Mouse (Mus musculus): ENCODE measurements around the gene Aff4.
"Not testable (repeated sequence)": the region's sequence is repeated elsewhere in the genome, so short reads cannot be mapped to it uniquely, and the experiment has no call there.

Aff4 gene

GRCm38 (mm10) chr11:53341019-53341418 lies 9.6 kb upstream of the Aff4 start:
- not testable (repeated sequence) for DNase-seq

DNA sequence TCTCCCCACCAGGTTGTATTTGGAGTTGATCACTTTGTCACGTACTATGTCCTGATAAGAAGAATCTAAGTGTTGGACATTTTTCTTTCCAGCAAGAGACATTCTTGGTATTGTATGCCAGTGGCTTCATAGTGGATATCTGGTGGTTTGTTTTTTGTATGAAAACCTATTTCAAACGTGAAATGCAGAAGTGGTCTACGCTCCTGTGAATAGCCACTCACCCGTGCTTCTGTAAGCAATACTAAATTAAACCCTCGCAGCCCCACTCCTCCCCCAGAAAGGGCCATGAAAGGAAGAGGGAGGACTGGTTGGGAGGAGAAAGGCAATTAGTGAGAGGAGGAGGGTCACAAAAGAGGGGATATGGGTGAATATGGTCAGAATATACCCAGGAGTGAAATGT lies 7.9 kb upstream of the Aff4 start:
- DNase-seq, result no peak

DNA sequence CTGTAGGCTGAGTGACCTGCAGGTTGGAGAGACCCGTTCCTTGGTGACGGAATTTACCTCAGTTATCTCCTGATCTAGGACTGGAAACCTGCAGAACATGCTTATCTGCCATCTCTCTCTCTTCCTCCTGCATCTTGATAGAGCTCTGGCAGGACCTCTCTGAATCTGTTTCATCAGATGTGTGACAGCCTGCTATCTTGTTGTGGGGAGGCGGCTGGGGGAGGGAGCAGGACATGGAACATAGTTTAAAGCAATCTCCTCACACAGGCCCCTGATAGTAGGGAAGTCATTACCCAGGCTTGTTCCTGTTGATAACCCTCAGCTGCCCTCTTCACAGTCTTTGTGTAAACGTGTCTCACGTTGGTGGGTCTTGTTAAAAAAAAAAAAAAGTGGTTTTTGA lies 5.3 kb upstream of the Aff4 start:
- DNase-seq, result no peak

- DNase-seq, result no peak
Measured at GRCm38 (mm10) chr11:53345738-53346137, 4.9 kb upstream of the Aff4 start.

- DNase-seq, result peak; percentile 43
Measured at GRCm38 (mm10) chr11:53351224-53351942, 750 bp downstream of the Aff4 start.

DNA sequence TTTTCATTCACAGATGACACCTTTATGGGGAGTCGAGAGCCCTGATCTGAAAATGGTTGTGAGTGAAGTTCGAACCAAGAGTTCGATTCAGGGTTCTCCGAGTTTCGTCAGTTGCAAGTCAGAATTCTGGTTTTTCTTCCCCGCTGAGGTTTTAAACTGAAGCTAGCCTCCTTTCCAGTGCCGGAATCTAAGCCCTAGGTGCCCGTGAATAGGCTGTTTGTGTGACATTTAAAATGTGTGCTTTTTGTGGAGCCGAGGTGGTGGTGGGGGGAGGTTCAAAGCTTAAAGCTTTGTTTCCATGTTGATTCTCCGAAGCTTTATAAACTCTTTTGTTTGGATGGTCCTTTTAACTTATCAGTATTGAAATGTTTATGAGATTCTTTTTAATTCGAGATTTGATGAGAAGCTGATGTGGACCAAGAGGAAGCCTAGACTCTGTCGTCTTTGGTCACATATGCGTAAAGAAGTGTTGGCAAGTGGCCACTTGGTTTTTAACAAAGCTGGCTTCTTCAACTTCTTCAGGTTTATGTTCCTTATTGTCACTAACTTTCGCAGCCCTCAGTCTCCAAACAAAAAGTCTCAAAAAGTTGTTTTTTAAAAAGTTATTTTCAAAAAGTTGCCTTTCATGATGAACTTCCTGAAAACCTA lies 1.4 kb downstream of the Aff4 start:
- DNase-seq, result no peak

DNA sequence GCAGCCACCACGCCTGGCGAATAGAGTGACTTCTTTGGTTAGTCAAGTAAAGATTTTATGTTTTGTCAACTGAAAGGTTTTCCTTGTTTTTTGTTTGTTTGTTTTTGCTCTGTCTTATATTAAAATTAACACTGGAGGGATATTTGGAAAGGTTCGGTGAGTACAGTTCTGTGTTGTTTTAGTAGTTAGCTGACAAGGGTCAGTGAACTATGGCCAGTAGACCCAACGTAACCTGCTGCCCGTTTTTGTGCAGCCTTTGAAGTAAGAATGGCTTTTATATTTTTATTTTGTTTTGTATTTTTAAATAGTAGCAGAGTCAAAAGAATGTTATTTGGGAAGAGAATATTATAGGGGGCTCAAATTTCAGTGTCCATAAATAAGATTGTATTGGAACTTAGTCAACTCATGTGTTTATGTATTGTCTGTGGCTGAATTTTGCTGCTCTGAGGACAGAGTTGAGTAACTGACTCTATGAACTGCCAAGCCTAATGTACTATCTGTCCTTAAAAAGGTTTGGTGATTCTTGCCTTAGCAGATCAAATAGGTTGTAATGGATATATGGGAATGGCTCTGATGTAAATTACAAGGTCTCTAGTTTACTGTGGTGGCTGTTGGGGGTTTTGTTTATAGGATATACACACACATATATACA lies 8.0 kb downstream of the Aff4 start:
- no peak for DNase-seq

- no peak for DNase-seq
Measured at GRCm38 (mm10) chr11:53367032-53367431, 16.4 kb downstream of the Aff4 start.

DNA sequence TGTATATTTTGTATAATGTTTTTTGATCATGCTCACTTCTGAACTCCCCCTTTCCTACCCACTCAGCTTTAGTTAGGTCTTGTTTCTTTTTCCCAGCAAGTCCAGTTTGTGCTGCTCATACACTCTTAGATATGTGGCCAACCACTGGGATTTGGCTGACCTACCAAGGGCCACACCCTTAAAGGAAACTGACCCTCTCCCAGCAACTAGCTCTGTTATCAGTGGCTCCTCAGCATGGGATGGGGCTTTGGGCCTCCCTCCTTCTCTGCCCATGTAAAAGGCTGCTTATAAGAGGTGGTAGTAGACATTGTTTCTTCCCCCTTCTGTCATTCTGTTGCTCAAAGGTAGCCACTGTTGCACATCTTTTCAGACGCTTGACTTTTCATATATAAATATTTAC lies 28.3 kb downstream of the Aff4 start:
- DNase-seq, result no peak

- no peak for DNase-seq
Measured at GRCm38 (mm10) chr11:53383758-53384428, 33.3 kb downstream of the Aff4 start.

DNA sequence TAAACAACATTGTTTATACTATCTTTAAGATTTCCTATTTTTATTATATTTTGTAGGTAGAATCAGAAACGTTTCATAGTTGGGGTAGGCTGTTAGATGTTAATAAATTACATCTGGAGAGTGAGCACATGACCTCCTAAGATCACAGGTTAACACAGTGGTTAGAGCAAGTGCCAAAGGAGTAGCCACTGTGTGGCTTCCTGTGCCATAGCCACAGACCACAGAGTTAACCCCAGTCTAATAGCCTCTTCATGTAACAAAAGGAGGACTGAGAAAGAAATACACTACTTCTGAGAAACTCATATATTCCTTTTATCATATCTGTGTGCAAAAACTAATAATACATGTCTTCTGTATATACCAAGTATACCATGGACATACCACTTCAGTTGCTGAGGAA lies 43.2 kb downstream of the Aff4 start:
- no peak for DNase-seq

- DNase-seq, result no peak
Measured at GRCm38 (mm10) chr11:53403638-53404037, 53.0 kb downstream of the Aff4 start.

DNA sequence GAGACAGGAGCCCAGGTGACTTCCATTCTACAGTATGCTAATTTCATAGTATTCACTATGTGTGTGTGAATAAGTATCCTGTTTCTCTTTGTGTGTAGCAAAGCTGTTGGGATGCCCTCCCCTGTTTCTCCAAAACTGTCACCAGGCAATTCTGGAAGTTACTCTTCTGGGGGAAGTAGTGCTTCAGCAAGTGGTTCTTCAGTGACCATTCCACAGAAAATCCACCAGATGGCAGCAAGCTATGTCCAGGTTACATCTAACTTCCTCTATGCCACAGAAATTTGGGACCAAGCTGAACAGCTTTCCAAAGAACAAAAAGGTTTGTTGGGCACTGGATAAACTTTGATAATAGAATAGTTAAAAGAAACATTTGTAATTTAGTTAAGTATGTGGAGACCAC lies 61.1 kb downstream of the Aff4 start:
- no peak for DNase-seq

DNA sequence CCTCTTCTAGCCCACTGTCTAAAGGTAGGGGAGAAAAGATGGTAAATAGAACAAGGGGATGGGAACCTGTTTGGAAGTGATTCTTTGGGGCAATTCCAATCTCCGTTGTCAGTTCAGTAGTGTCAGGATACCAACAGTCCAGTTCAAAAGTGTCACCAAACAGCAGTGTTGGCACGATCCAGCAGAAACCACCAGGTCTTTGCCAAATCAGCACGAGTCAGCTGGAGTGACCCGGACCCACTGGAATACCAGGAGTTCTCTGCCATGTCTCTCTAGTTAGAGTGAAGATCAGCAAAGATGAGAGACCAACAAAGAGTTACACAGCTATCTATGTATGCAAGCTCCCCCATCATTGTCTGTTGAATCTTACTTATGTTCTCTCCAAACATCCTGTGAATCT lies 63.2 kb downstream of the Aff4 start:
- DNase-seq, result no peak

GRCm38 (mm10) chr11:53418048-53418447 lies 67.4 kb downstream of the Aff4 start:
- DNase-seq, result no peak

GRCm38 (mm10) chr11:53423036-53423435 lies 72.4 kb downstream of the Aff4 start, which contains the start of gene Leap2:
Gene Leap2, minus strand, starts transcription at chr11:53423170.
- DNase-seq, result peak; percentile 40

DNA sequence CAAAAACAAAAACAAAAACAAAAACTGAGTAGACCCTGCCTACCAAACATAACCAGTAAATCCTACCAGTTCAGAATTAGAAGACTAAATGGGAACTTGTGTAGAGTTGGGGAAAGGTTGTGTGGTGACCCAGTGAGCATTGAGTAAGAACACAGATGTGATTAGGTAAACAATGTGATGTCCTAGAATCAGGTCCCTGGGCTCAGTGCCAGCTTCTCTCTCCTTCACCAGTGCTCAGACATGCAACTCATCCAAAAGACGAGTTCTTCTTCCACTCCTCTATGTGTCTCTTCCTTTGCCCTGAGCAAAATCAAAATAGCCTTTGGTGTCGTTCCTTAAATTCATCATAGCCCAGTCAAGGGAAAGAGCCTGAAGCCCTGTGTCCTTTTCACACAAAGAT lies 74.2 kb downstream of the Aff4 start:
- no peak for DNase-seq

GRCm38 (mm10) chr11:53425251-53425650 lies 74.6 kb downstream of the Aff4 start:
- DNase-seq, result no peak

GRCm38 (mm10) chr11:53425711-53426255 lies 75.2 kb downstream of the Aff4 start:
- DNase-seq, result no peak

GRCm38 (mm10) chr11:53426914-53427313 lies 76.3 kb downstream of the Aff4 start:
- not testable (repeated sequence) for DNase-seq

GRCm38 (mm10) chr11:53427993-53428715 lies 77.5 kb downstream of the Aff4 start:
- no peak for DNase-seq

- DNase-seq, result no peak
Measured at GRCm38 (mm10) chr11:53428716-53429057, 78.1 kb downstream of the Aff4 start.

GRCm38 (mm10) chr11:53429182-53429581 lies 78.5 kb downstream of the Aff4 start:
- DNase-seq, result no peak

All from kidney, adult 11 months (tissue).